In the genomic region with DNA sequence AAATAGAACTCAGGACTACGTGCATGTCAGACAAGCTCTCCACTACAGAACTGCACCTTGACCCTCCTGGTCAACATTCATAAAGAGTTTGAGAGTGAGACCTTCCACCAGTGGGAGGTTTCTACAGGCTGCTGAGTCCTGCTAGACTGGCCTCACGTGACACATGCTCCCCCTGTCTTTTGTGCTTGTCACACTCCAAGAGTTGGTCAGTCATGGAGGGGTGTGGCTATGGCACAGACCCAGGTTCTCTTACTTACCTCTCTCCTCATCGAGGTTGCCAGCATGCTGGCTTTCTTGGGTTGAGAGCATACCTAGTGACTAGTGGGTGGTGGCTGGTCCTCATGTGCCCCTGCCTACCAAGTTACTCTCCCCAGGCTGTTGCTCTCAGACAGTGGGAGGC, we compare ENCODE assay signal across 24 mouse cellular contexts. TPM values are rescaled to one million over a fixed set of nuclear protein-coding genes. Genes with fewer than 3 reads are reported as not detected.
A peak's percentile ranks its signal among the peaks of the same experiment; 100 is the strongest.
DNase-seq lines count a peak whose midpoint lies in the region; ATAC-seq and TF ChIP-seq lines count a peak whose summit lies in the region.
"Had no signal": no experiment of that assay in that cellular context is flagged by ENCODE, and none has a peak within 500 bp of the region (broad histone marks: within the 10 kb centered on the region; RNA-seq: fewer than 3 reads in every experiment).

No protein-coding gene starts in this region.

- TF ChIP-seq EP300 in stomach, postnatal 0 days (optimal IDR thresholded peaks at IDR 0.05), result no peak

- peaks cover 12% of the 10 kb centered on the region; the same call in 1 of the 2 replicates for H3K36me3 ChIP-seq in liver, embryonic 15.5 days (replicated peaks)
- H3K36me3 ChIP-seq in kidney, embryonic 16.5 days (ENCODE audit: insufficient read depth, low read length), result peaks cover 4% of the 10 kb centered on the region; the same call in 1 of the 2 replicates
- H3K36me3 ChIP-seq in stomach, postnatal 0 days (ENCODE audit: control insufficient read depth, insufficient read depth, low read length), result peaks cover 4% of the 10 kb centered on the region

- peaks cover 50% of the 10 kb centered on the region for H3K4me1 ChIP-seq in liver, embryonic 15.5 days (replicated peaks)
- H3K4me1 ChIP-seq in kidney, embryonic 16.5 days (ENCODE audit: insufficient read depth, low read length), result peaks cover 6% of the 10 kb centered on the region
- no peaks in the 10 kb centered on the region for H3K4me1 ChIP-seq in stomach, postnatal 0 days (replicated peaks; ENCODE audit: control insufficient read depth, insufficient read depth)

- no peaks in the 10 kb centered on the region for H3K9me3 ChIP-seq in liver, embryonic 15.5 days (replicated peaks)
- no peaks in the 10 kb centered on the region for H3K9me3 ChIP-seq in kidney, embryonic 16.5 days (ENCODE audit: low read length)
- no peaks in the 10 kb centered on the region for H3K9me3 ChIP-seq in stomach, postnatal 0 days (ENCODE audit: control insufficient read depth, low read length)
- H3K9me3 ChIP-seq: forebrain, embryonic 10.5 days; heart, embryonic 12.5 days; intestine, embryonic 15.5 days; limb, embryonic 12.5 days; midbrain, embryonic 13.5 days; neural tube, embryonic 13.5 days had no signal

- 60% methylated on average over 3 of the region's 3 CpGs for WGBS in liver, embryonic 15.5 days (ENCODE audit: insufficient replicate concordance)
- WGBS in kidney, embryonic 16.5 days, result 68% methylated on average over 3 of the region's 3 CpGs
- WGBS in stomach, postnatal 0 days, result 58% methylated on average over 3 of the region's 3 CpGs

- no peak for DNase-seq in liver
- peak; percentile 73 to 81 for DNase-seq in lung, adult 18-20 months
- DNase-seq in stomach, postnatal 0 days (ENCODE audit: low spot score), result peak; percentile 50
- no peak for DNase-seq in heart, postnatal 25 days (ENCODE audit: low spot score)
- DNase-seq in cerebellum, adult 9-11 months, result no peak
- no peak for DNase-seq in left cerebral cortex, postnatal 10 days (ENCODE audit: extremely low spot score in 1 of 2, low spot score in 2 of 2)
- DNase-seq: B cell, adult 2 months; cerebellum, adult 18-20 months; forebrain, postnatal 0 days; gastrocnemius, adult 2 months; heart, postnatal 14 days; lung, embryonic 14.5 days; thymus, adult 2 months had no signal

- no peak overlapping the region for H3K4me2 ChIP-seq in liver, embryonic 15.5 days
- H3K4me2 ChIP-seq in kidney, embryonic 16.5 days (replicated peaks; ENCODE audit: low read depth, low read length), result no peak overlapping the region
- no peak overlapping the region for H3K4me2 ChIP-seq in stomach, postnatal 0 days (replicated peaks; ENCODE audit: low read depth)
- H3K4me2 ChIP-seq: heart, embryonic 12.5 days; hindbrain, embryonic 14.5 days; intestine, embryonic 15.5 days; limb, embryonic 12.5 days; lung, embryonic 14.5 days; midbrain, embryonic 13.5 days; neural tube, embryonic 13.5 days had no signal

- ATAC-seq in liver, embryonic 15.5 days (ENCODE audit: insufficient read depth), result no peak
- peak; percentile 33; the same call in 1 of the 2 replicates for ATAC-seq in kidney, embryonic 16.5 days (ENCODE audit: low FRiP score, low TSS enrichment)
- ATAC-seq in stomach, postnatal 0 days (ENCODE audit: low FRiP score, low TSS enrichment), result no peak; the same call in 1 of the 2 replicates
- ATAC-seq: forebrain, postnatal 0 days; intestine, embryonic 15.5 days; midbrain, embryonic 13.5 days had no signal

- no peak overlapping the region for H3K4me3 ChIP-seq in liver, embryonic 15.5 days (replicated peaks)
- no peak overlapping the region for H3K4me3 ChIP-seq in kidney, embryonic 16.5 days (ENCODE audit: low read length)
- H3K4me3 ChIP-seq in stomach, postnatal 0 days (ENCODE audit: low read depth, low read length), result no peak overlapping the region
- H3K4me3 ChIP-seq: forebrain, embryonic 10.5 days; gastrocnemius, adult 2 months; heart, embryonic 12.5 days; intestine, embryonic 15.5 days; limb, embryonic 12.5 days; midbrain, embryonic 13.5 days; neural tube, embryonic 13.5 days had no signal

- no peaks in the 10 kb centered on the region for H3K27me3 ChIP-seq in liver, embryonic 15.5 days
- H3K27me3 ChIP-seq in kidney, embryonic 16.5 days (ENCODE audit: insufficient read depth, low read length), result no peaks in the 10 kb centered on the region
- no peaks in the 10 kb centered on the region for H3K27me3 ChIP-seq in stomach, postnatal 0 days (ENCODE audit: control insufficient read depth, insufficient read depth, low read length)
- H3K27me3 ChIP-seq: heart, embryonic 12.5 days; intestine, embryonic 15.5 days; limb, embryonic 12.5 days; neural tube, embryonic 13.5 days had no signal

- H3K9ac ChIP-seq in liver, embryonic 15.5 days, result no peak overlapping the region; the same call in 1 of the 2 replicates
- no peak overlapping the region for H3K9ac ChIP-seq in kidney, embryonic 16.5 days (replicated peaks; ENCODE audit: low read length)
- no peak overlapping the region for H3K9ac ChIP-seq in stomach, postnatal 0 days (ENCODE audit: low read length)
- H3K9ac ChIP-seq: forebrain, postnatal 0 days; heart, embryonic 12.5 days; hindbrain, embryonic 14.5 days; intestine, embryonic 15.5 days; limb, embryonic 12.5 days; lung, embryonic 14.5 days; midbrain, embryonic 13.5 days; neural tube, embryonic 13.5 days had no signal

- peak; percentile 23 for TF ChIP-seq CTCF in stomach, postnatal 0 days (IDR thresholded peaks at IDR 0.05; ENCODE audit: low read depth)

- H3K27ac ChIP-seq in liver, embryonic 15.5 days (replicated peaks), result peak overlapping the region; percentile 53
- no peak overlapping the region for H3K27ac ChIP-seq in kidney, embryonic 16.5 days (ENCODE audit: low read length)
- no peak overlapping the region for H3K27ac ChIP-seq in stomach, postnatal 0 days (replicated peaks)
- H3K27ac ChIP-seq: forebrain, embryonic 10.5 days; gastrocnemius, adult 2 months; hindbrain, embryonic 14.5 days; intestine, embryonic 15.5 days; limb, embryonic 12.5 days; midbrain, embryonic 13.5 days; neural tube, embryonic 13.5 days had no signal

- intact Hi-C loops in heart, postnatal 25 days (cut with DNase I), result loop anchor here (5.0 kb wide), 2 partner anchors 153 to 238 kb away; no protein-coding TSS in a partner anchor
- intact Hi-C loops in left cerebral cortex, postnatal 10 days (cut with DNase I), result no loop called here

RNA-seq across cellular contexts. Expression of a gene that starts 3.7 kb away (rescaled TPM):
- polyA plus RNA-seq in liver, embryonic 15.5 days (2015; fragmentation: Nextera tagmentation; extraction: Ambion mirVana), result 25.2 and 26.3 TPM in 2 replicates
- polyA plus RNA-seq in kidney, embryonic 16.5 days (2015; fragmentation: Nextera tagmentation; extraction: Ambion mirVana), result 34.9 and 37.6 TPM in 2 replicates
- 26.7 and 28.0 TPM in 2 replicates for polyA plus RNA-seq in stomach, postnatal 0 days (2015; fragmentation: Nextera tagmentation; extraction: Ambion mirVana)
- total RNA-seq in heart, postnatal 25 days (2021), result 10 to 100 TPM; 45.0 to 46.1 TPM
- total RNA-seq in left cerebral cortex, postnatal 10 days (2021), result 10 to 100 TPM; 75.3 to 81.9 TPM

RNA-seq across cellular contexts. Expression of a gene that starts 9.1 kb away (rescaled TPM):
- polyA plus RNA-seq in liver, embryonic 15.5 days (2015; fragmentation: Nextera tagmentation; extraction: Ambion mirVana), result 21.4 and 23.6 TPM in 2 replicates
- polyA plus RNA-seq in kidney, embryonic 16.5 days (2015; fragmentation: Nextera tagmentation; extraction: Ambion mirVana), result 42.1 and 45.6 TPM in 2 replicates
- polyA plus RNA-seq in stomach, postnatal 0 days (2015; fragmentation: Nextera tagmentation; extraction: Ambion mirVana), result 20.5 and 21.7 TPM in 2 replicates
- 1 to 10 TPM; 9.1 to 9.6 TPM for total RNA-seq in heart, postnatal 25 days (2021)
- 10 to 100 TPM; 33.3 to 36.0 TPM for total RNA-seq in left cerebral cortex, postnatal 10 days (2021)

RNA-seq across cellular contexts. Expression of a gene that starts 15.0 kb away (rescaled TPM):
- polyA plus RNA-seq in liver, embryonic 15.5 days (2015; fragmentation: Nextera tagmentation; extraction: Ambion mirVana), result 362 and 405 TPM in 2 replicates
- 695 and 701 TPM in 2 replicates for polyA plus RNA-seq in kidney, embryonic 16.5 days (2015; fragmentation: Nextera tagmentation; extraction: Ambion mirVana)
- polyA plus RNA-seq in stomach, postnatal 0 days (2015; fragmentation: Nextera tagmentation; extraction: Ambion mirVana), result 608 and 627 TPM in 2 replicates
- total RNA-seq in heart, postnatal 25 days (2021), result 100 to 1,000 TPM; 225 to 246 TPM
- 1,000 to 10,000 TPM; 1,322 to 1,387 TPM for total RNA-seq in left cerebral cortex, postnatal 10 days (2021)

RNA-seq across cellular contexts. Expression of a gene that starts 50.9 kb away (rescaled TPM):
- 6.6 and 7.9 TPM in 2 replicates for polyA plus RNA-seq in liver, embryonic 15.5 days (2015; fragmentation: Nextera tagmentation; extraction: Ambion mirVana)
- 5.6 and 6.2 TPM in 2 replicates for polyA plus RNA-seq in kidney, embryonic 16.5 days (2015; fragmentation: Nextera tagmentation; extraction: Ambion mirVana)
- 1.4 and 1.5 TPM in 2 replicates for polyA plus RNA-seq in stomach, postnatal 0 days (2015; fragmentation: Nextera tagmentation; extraction: Ambion mirVana)
- 1 to 10 TPM; 8.3 to 9.4 TPM for total RNA-seq in heart, postnatal 25 days (2021)
- total RNA-seq in left cerebral cortex, postnatal 10 days (2021), result 10 to 100 TPM; 70.4 to 74.8 TPM

RNA-seq across cellular contexts. Expression of a gene that starts 54.9 kb away (rescaled TPM):
- polyA plus RNA-seq in liver, embryonic 15.5 days (2015; fragmentation: Nextera tagmentation; extraction: Ambion mirVana), result 1.1 and 1.2 TPM in 2 replicates
- polyA plus RNA-seq in kidney, embryonic 16.5 days (2015; fragmentation: Nextera tagmentation; extraction: Ambion mirVana), result 4.3 and 4.8 TPM in 2 replicates
- polyA plus RNA-seq in stomach, postnatal 0 days (2015; fragmentation: Nextera tagmentation; extraction: Ambion mirVana), result 2.8 and 3.1 TPM in 2 replicates
- under 1 TPM; 0.64 to 0.73 TPM for total RNA-seq in heart, postnatal 25 days (2021)
- 10 to 100 TPM; 13.1 to 14.4 TPM for total RNA-seq in left cerebral cortex, postnatal 10 days (2021)
- total RNA-seq: granulocyte monocyte progenitor cell, adult 5-6 weeks; megakaryocyte, adult 5-6 weeks had no signal

Comparison
In these comparisons a context has a peak if more than half of its experiments do, and no peak if none do; other contexts are left out.
1. DNase-seq: peak in lung, adult 18-20 months (2 of 2) and stomach, postnatal 0 days (single experiment); none in liver (single experiment), heart, postnatal 25 days (single experiment), cerebellum, adult 9-11 months (single experiment) and left cerebral cortex, postnatal 10 days (0 of 2).